Mouse (Mus musculus) ES-E14 (cell line): Measurements from ENCODE around the gene Ppil1.

Experiments
- CHD2 ChIP-seq: IDR thresholded peaks from 2 replicates; pipeline ENCODE4 v1.6.1; 2014; ENCODE audit warnings: mild to moderate bottlenecking, low read depth, low read length, inconsistent platforms
- ZC3H11A ChIP-seq: IDR thresholded peaks from 2 replicates; pipeline ENCODE4 v1.6.1; 2012; ENCODE audit warnings: low read depth, mild to moderate bottlenecking, inconsistent platforms, low read length, borderline replicate concordance
- ZNF384 ChIP-seq: IDR thresholded peaks from 2 replicates; pipeline ENCODE4 v1.6.1; 2012; ENCODE audit warnings: low read depth, low read length, inconsistent platforms

DNA sequence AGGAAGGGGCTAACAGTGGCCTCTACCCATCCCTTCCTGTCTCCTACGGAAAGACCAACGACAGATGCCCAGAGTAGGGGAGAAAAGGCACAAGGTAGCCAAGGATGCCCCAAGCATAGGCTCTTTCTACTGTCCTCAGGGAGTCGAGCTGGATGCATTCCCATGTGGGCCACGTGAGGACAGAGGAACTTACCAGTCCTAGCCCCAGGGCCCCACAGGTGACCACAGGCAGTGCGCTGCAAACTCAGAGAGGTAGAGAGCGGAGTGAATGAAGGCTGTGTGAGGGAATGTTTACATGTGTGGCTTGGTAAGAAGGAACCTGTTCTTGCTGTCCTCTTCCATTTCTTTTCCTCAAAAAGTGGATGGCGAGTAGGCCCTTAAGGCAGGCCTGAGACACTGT is 41.9 kb upstream of the Ppil1 start:
- TF ChIP-seq ZNF384 (no peak), ZC3H11A (no peak), CHD2 (no peak)
